Mouse (Mus musculus): Measurements from ENCODE around the gene Lyst.
"Not testable (repeated sequence)": the region's sequence is repeated elsewhere in the genome, so short reads cannot be mapped to it uniquely, and the experiment has no call there.

The Lyst gene

GRCm38 (mm10) chr13:13781026-13781425, 190.8 kb downstream of the Lyst start:
- DNase-seq (ENCODE audit: low read depth, low spot score), result no peak

GRCm38 (mm10) chr13:13783296-13783695, 193.1 kb downstream of the Lyst start:
- DNase-seq (ENCODE audit: low read depth, low spot score), result peak; percentile 4

DNA sequence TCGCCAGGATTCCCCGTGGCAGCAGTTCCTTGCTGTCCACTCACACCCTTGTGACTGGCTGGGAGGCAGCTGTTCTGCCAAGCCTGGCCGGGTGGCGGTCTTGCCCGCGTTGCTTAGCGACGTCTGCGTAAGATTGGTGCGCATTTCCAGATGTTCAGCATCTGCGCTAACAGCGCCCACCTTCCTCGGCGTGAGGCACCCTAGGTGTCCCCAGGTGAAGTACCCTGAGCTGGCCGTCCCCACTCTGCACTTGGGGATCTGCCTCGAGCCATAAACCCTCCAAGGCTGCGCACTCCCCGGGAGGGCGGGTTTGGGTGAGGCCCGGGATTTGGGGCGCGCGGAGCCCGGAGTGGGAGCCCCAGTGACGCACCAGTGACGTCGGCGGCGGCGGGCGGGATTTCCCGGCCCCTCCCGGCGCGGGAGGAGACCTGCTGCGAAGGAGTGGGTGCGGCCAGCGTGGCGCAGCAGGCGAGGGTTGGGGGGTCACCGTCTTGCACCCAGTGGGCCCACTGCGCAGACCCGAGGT, 193.8 kb downstream of the Lyst start, which contains the start of gene Gng4:
Gene Gng4 (plus strand): TSS at position 166 of the 526 bp plus-strand sequence.
- no peak for DNase-seq (ENCODE audit: low read depth, low spot score)

DNA sequence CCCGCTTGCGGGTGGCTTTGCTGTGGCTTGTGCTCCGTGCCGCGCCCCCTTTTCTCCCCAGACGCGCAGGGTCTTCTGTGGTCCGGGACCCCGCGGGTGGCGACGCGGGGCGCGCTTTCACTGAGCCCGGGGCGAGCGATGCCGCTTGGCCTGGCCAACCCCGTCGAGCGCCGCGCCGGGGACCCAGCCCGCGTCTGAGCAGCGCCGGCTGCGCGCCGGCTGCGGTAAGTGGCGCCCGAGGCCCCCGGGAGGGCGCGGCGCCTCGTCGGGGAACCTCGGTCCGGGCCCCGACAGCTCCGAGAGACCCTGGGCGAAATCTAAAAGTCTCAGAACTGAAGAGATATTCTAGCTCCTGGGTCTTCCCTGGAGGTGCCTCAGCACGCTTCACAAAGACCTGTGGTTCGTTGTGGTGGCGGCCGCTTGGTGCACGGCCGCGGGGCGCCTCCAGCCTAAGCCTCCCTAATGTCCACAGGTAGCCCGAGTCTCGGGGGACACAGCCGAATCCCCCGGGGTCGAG, 194.3 kb downstream of the Lyst start:
- no peak for DNase-seq (ENCODE audit: low read depth, low spot score)

DNA sequence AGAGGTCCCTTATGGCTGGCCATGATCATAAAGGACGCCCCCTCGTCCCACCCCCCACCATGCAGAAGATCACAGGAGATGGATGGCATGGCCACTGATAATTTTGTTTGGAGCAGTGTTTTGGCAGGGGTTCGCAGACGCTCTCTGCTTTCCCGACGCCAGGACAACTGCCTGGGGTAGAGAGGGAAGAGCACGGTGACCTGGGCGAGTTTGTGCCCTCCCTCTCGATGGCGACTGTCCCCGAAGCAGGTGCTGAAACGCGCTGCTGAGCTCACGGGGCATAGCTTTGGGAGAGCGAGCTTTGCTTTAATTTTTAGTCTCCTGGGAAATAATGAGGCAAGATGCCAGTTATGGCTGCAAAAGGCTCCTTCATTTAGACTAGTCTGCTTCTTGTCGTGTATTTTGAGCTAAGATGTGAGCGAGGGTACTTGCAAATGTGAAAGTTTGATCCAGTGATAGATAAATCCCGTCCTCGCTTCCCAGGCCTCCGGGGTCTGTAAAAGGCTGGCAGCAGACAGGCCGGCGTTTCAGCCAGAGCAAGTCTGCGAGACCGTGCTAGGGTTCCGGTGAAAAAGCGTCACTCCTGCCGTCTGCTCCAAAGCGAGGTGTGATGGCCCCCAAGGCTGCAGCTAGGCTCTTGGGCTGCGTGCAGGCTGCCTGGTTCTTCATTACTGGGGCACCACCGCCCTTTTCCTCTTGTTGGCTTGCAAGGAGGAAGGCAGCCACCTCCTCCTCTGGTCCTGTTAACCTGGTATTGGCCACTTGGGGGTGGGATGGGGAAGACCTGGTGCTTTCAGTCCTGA, 195.0 kb downstream of the Lyst start:
- no peak for DNase-seq (ENCODE audit: low read depth, low spot score)

GRCm38 (mm10) chr13:13786971-13787370, 196.8 kb downstream of the Lyst start:
- DNase-seq (ENCODE audit: low read depth, low spot score), result no peak

DNA sequence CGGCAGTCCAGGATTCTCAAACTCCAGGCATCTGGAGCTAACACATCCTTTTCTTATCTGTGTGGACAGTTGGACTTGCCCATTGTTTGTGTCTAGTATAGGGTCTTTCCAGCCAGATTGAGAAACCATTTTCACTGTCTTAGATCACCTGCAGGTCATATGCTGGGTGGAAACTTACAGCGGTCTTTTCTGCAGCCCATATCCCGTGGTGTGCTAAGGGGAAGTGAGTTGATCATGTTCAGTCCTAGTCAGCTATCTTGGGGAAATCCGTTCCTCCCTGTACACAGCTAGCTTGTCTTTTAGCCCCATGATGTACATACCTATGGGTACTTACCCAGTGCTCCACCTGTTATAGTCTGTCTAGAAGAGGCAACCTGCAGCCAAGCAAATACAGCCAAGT, 197.9 kb downstream of the Lyst start:
- no peak for DNase-seq (ENCODE audit: low read depth, low spot score)

DNA sequence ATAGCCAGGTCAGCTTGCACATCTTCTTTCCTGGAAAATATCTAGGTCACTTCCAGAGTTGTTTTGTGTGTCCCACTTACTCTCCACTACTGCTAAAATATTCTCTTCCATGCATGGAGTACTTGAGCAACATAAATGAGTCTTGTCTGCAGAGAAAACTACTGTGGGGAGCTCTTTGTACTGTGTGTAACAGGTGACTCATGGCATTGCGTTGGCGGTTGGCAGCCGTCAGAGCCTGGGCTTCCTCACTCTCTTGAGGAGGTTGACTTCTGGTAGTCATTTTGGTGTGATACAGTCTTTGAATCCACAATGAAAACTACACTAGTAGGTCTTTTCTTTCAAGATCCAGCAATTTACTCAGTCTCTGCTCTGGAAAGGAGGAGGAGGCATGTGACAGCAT, 201.8 kb downstream of the Lyst start:
- DNase-seq (ENCODE audit: low read depth, low spot score), result no peak

GRCm38 (mm10) chr13:13795166-13795832, 205.1 kb downstream of the Lyst start:
- DNase-seq (ENCODE audit: low read depth, low spot score), result no peak

DNA sequence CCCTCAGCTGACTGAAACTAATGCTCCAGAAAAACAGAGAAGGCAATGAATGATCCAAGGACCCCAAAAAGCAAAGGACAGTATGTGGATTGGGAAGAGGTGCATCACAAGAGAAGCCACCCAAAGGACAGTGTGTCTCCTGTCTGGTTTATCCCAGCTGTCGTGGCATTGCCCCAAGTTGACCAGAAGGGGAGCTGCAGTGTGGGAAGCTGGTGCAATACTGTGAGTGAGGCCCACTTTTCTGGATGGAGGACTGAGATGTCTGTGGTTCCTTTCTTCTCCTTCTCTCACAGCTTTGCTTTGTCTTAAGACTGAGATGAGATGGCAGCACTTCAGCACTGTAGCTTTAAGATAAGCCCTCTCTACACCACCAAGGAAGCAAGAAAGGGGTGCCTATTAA, 205.9 kb downstream of the Lyst start:
- no peak for DNase-seq (ENCODE audit: low read depth, low spot score)

- not testable (repeated sequence) for DNase-seq (ENCODE audit: low read depth, low spot score)
Observed at GRCm38 (mm10) chr13:13797816-13798215, 207.6 kb downstream of the Lyst start.

DNA sequence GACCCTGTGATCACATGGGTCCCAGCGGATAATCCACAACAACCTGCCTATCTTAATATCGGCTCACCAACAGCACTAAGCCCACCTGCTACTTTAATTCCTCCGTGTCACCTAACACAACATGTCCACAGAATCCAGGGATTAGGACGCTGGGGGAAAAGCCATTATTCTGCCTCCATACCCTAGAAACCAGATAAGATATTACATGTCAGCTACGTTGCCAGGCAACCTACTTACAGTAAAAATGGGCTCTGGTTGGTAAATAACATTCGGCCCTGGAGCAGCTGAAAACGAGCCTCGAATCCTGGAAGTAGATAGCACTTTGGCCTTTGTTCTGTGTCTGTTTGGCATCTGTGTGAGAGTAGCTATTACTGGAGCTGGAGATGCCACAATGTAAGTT, 208.6 kb downstream of the Lyst start:
- no peak for DNase-seq (ENCODE audit: low read depth, low spot score)

DNA sequence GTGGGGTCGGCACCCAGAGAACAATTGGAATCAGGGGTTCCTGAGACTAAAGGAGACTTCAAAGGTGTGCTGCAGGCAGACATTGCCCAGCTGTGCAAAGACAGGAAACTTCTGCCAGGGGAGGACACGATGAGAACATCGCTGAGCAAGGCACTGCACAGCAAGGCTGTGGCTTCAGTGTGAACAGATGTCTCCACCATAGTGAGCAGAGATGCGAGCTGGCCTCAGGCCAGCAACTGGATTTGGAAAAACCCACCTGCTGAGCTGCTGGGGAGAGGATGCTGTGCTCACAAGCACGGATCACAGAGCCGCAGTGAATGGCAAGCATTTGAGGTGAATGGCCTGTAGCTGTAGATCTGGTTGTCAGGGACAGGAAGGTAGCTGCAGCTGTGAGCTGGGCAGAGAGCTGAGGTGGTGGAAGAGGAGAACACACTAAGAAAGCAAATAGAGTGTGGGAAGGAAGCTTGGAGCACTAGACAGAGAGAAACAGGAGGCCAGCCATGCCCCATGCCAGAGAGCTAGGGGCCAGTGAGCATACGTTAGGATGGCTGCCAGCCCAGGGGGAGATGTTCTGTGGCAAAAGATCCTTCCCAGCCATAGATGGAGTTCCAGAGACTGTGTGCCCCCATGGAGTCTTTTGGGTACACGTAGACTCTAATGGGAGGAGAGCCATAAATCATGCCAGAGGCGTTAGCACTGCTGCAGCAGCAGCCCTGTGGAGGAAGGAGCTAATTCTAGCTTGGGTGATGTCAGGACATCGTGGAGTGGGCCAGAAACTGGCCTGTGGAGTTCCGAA, 218.3 kb downstream of the Lyst start:
- no peak for DNase-seq (ENCODE audit: low read depth, low spot score)

- no peak for DNase-seq (ENCODE audit: low read depth, low spot score)
Observed at GRCm38 (mm10) chr13:13810885-13811284, 220.7 kb downstream of the Lyst start.

DNA sequence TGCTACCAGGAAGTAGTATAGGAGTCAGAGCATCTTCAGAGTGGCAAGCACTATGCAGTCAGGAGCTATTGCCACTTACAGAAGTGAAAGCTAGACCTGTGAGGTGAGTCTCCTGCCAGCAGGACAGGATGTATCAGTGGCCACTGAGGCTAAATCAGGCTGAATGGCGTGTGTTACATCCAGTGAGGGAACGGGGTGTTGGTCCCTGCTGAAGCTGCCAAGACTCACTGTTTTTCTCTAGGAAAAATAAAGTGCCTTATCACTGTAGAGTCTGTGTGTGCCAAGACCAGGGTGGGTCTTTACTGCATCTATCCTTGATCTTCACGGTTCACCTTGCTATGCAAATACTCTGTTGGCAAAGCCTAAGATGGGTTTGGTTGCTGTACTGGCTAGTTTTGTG, 228.5 kb downstream of the Lyst start:
- no peak for DNase-seq (ENCODE audit: low read depth, low spot score)

DNA sequence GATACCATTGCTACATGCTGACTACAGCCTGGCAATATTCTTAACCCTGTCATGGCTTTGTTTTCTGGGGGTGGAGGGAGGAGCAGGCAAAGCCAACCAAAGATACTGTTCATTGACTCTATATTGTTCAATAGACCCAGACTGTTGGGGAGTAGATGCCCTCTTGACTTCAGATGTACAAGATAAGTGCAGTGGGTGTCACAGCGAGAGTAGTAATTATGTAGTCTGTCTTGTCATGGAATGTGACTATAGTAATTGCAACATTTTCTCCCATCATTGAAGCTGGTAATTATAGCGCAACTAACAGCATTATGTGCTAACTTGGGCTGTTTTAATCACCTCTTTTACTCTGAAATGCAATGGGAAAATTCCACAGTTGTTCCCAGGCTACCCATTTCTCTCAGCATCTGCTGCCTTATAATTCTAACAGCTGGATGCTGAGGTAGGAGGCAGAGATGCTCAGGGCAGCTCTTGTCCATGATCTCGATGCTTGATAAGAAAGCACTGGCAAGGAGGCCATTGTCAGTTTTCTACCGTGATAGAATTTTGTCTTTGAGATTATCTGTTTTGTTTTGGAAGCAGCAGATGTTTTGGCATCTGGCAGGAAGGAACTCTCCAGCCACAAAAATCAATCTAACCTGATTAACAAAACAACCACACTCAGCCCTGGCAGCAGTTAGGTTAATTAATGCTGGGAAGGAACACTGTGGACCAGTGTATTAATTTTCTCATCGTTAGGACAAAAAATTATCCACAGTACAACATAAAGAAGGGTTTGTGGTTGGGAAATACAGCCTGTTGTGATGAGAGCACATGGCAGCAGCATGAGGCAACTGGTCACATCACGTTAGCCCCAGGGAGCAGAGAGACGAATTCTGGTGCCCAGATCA, 230.3 kb downstream of the Lyst start:
- no peak for DNase-seq (ENCODE audit: low read depth, low spot score)

DNA sequence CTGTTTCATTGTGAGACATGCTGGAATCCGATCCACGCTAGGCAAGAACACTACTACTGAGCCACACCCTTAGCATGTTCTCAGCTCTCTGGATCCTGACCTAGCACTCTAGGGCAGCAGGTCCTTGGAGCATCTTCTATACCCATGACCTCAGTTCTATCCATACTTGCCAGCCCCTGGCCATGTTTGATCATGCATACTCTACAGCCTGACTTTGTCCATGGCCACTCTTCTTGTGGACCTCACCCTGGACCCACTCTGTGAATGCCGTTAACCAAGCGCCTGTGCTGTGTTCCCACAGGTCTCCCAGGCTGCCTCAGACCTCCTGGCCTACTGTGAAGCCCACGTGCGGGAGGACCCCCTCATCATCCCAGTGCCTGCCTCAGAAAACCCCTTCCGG, 234.7 kb downstream of the Lyst start:
- DNase-seq (ENCODE audit: low read depth, low spot score), result no peak

- no peak for DNase-seq (ENCODE audit: low read depth, low spot score)
Observed at GRCm38 (mm10) chr13:13826533-13826932, 236.3 kb downstream of the Lyst start.

DNA sequence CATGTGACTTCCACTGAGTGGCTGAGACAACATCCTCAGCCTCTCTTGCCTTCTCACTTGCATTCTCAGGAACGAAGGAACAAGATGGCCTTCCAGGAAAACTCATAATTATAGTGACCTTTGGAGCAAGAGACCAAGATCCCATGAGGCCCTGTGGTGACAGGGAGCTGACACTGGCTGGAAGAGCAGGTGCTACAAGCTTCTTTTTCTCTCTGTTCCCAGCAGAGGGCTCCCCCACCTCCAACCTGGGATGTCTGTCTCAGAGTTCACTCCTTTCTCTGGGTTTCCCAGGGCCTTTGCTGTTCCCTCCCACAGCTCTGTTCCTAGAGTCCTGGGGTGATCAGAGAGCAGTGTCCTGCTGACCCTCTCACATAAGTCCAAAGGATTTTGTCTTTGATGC, 237.9 kb downstream of the Lyst start:
- DNase-seq (ENCODE audit: low read depth, low spot score), result no peak
